Mouse (Mus musculus): Measurements from ENCODE around the gene Kcng4. TPM values are rescaled to one million over a fixed set of nuclear protein-coding genes. Genes with fewer than 3 reads are reported as not detected.

Kcng4 gene
- polyA plus RNA-seq, 1 experiment from 2014 or later, result 0.05 TPM

DNA sequence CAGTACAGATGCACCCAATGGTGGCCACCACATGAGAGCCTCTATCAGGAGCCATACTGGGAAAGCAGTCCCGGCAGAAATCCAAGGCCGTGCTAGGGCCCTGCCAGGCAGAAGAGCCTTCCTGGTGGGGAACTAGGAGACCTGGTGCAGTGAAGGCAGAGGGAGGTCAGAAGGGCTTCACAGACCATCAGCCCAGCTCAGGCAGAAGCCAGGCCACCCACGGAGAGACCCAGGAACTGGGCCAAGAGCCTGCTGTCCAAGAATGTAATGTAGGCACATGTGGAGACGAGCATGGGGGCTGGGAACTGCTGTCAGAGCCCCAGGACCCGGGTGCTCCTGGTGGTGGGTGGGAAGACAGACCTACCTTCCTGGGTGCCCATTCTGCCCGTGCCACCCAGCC is 29.8 kb upstream of the Kcng4 start:
- H3K9me3 ChIP-seq, result no peaks in the 10 kb centered on the region
- no peaks in the 10 kb centered on the region for H3K36me3 ChIP-seq
- H3K27me3 ChIP-seq, result peaks cover 20% of the 10 kb centered on the region
- H3K4me1 ChIP-seq (replicated peaks), result peaks cover 11% of the 10 kb centered on the region
- no peak for ATAC-seq (ENCODE audit: insufficient number of reproducible peaks, insufficient read depth, low FRiP score, low TSS enrichment, low read depth)
- H3K9ac ChIP-seq (replicated peaks), result no peak overlapping the region
- H3K4me3 ChIP-seq (replicated peaks), result no peak overlapping the region
- no peak overlapping the region for H3K27ac ChIP-seq
- WGBS, result 68% methylated on average over 6 of the region's 6 CpGs
- no peak overlapping the region for H3K4me2 ChIP-seq

- ATAC-seq (ENCODE audit: insufficient number of reproducible peaks, insufficient read depth, low FRiP score, low TSS enrichment, low read depth), result no peak
- no peak overlapping the region for H3K27ac ChIP-seq
- no peaks in the 10 kb centered on the region for H3K36me3 ChIP-seq
- H3K27me3 ChIP-seq, result peaks cover 20% of the 10 kb centered on the region
- WGBS, result 64% methylated on average over 11 of the region's 11 CpGs
- no peak overlapping the region for H3K9ac ChIP-seq (replicated peaks)
- no peaks in the 10 kb centered on the region for H3K9me3 ChIP-seq
- no peak overlapping the region for H3K4me3 ChIP-seq (replicated peaks)
- H3K4me2 ChIP-seq, result no peak overlapping the region
- H3K4me1 ChIP-seq (replicated peaks), result peaks cover 11% of the 10 kb centered on the region
Measured at GRCm38 (mm10) chr8:119663440-119663839, 28.0 kb upstream of the Kcng4 start.

GRCm38 (mm10) chr8:119661892-119662291 is 26.4 kb upstream of the Kcng4 start:
- Histone ChIP-seq H3K27me3 (peaks cover 9% of the 10 kb centered on the region), H3K4me3 (replicated peaks) (no peak overlapping the region), H3K4me2 (no peak overlapping the region), H3K9ac (replicated peaks) (no peak overlapping the region), H3K27ac (no peak overlapping the region), H3K9me3 (no peaks in the 10 kb centered on the region), H3K36me3 (no peaks in the 10 kb centered on the region), H3K4me1 (replicated peaks) (peaks cover 11% of the 10 kb centered on the region)
- no peak for ATAC-seq (ENCODE audit: insufficient number of reproducible peaks, insufficient read depth, low FRiP score, low TSS enrichment, low read depth)
- WGBS, result 82% methylated on average over 6 of the region's 6 CpGs

GRCm38 (mm10) chr8:119661081-119661480 is 25.6 kb upstream of the Kcng4 start:
- Histone ChIP-seq H3K27ac (no peak overlapping the region), H3K4me3 (replicated peaks) (no peak overlapping the region), H3K27me3 (peaks cover 3% of the 10 kb centered on the region; the same call in 1 of the 2 replicates), H3K9me3 (no peaks in the 10 kb centered on the region), H3K4me1 (replicated peaks) (peaks cover 7% of the 10 kb centered on the region), H3K36me3 (no peaks in the 10 kb centered on the region), H3K9ac (replicated peaks) (peak overlapping the region; percentile 12; the same call in 1 of the 2 replicates), H3K4me2 (no peak overlapping the region)
- 5% methylated on average over 9 of the region's 9 CpGs for WGBS
- 0 out of 2 replicates have a peak, but pooled peaks have one; percentile 23 for ATAC-seq (ENCODE audit: insufficient number of reproducible peaks, insufficient read depth, low FRiP score, low TSS enrichment, low read depth)

GRCm38 (mm10) chr8:119656709-119657464 is 21.4 kb upstream of the Kcng4 start:
- Histone ChIP-seq H3K4me3 (replicated peaks) (no peak overlapping the region), H3K27me3 (no peaks in the 10 kb centered on the region), H3K27ac (no peak overlapping the region), H3K9ac (replicated peaks) (no peak overlapping the region), H3K4me1 (replicated peaks) (peaks cover 16% of the 10 kb centered on the region), H3K36me3 (no peaks in the 10 kb centered on the region), H3K4me2 (no peak overlapping the region), H3K9me3 (no peaks in the 10 kb centered on the region)
- ATAC-seq (ENCODE audit: insufficient number of reproducible peaks, insufficient read depth, low FRiP score, low TSS enrichment, low read depth), result no peak
- 52% methylated on average over 5 of the region's 5 CpGs for WGBS

DNA sequence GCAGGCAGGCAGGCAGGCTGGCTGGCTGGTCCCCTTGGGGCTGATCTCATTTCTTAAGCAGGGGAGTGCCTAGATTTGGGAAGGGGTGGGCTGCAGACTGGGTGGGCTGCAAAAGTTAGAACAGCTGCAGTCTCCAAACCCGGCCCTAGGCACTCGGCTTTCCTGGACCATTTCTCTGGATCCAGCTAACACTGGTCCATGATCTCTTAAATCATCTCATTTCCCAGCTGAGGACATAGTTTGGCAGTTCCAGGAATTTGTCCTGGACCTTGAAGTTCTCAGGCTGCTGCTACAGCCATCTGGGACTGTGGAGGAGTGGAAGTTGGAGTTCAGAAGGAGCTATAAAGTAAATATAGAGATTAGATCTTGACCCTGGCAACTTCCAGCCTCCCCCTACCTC is 15.8 kb upstream of the Kcng4 start:
- Histone ChIP-seq H3K36me3 (no peaks in the 10 kb centered on the region), H3K27me3 (no peaks in the 10 kb centered on the region), H3K9ac (replicated peaks) (no peak overlapping the region), H3K9me3 (no peaks in the 10 kb centered on the region), H3K4me1 (replicated peaks) (peaks cover 22% of the 10 kb centered on the region), H3K4me2 (no peak overlapping the region), H3K4me3 (replicated peaks) (no peak overlapping the region), H3K27ac (peak overlapping the region; percentile 41; the same call in 1 of the 2 replicates)
- WGBS, result 4% methylated on average over 2 of the region's 2 CpGs
- ATAC-seq (ENCODE audit: insufficient number of reproducible peaks, insufficient read depth, low FRiP score, low TSS enrichment, low read depth), result 0 out of 2 replicates have a peak, but pooled peaks have one; percentile 22

- H3K36me3 ChIP-seq, result no peaks in the 10 kb centered on the region
- no peak overlapping the region for H3K9ac ChIP-seq (replicated peaks)
- no peaks in the 10 kb centered on the region; the same call in 1 of the 2 replicates for H3K27me3 ChIP-seq
- no peak overlapping the region for H3K4me3 ChIP-seq (replicated peaks)
- no peak overlapping the region for H3K27ac ChIP-seq
- WGBS, result 85% methylated on average over 7 of the region's 7 CpGs
- H3K4me1 ChIP-seq (replicated peaks), result peaks cover 22% of the 10 kb centered on the region
- H3K4me2 ChIP-seq, result no peak overlapping the region
- no peak for ATAC-seq (ENCODE audit: insufficient number of reproducible peaks, insufficient read depth, low FRiP score, low TSS enrichment, low read depth)
- no peaks in the 10 kb centered on the region for H3K9me3 ChIP-seq
Measured at GRCm38 (mm10) chr8:119646846-119647245, 11.4 kb upstream of the Kcng4 start.

- WGBS, result 72% methylated on average over 3 of the region's 3 CpGs
- ATAC-seq (ENCODE audit: insufficient number of reproducible peaks, insufficient read depth, low FRiP score, low TSS enrichment, low read depth), result no peak
- no peaks in the 10 kb centered on the region; the same call in 1 of the 2 replicates for H3K27me3 ChIP-seq
Measured at GRCm38 (mm10) chr8:119646197-119646596, 10.7 kb upstream of the Kcng4 start.

GRCm38 (mm10) chr8:119644981-119645597 is 9.6 kb upstream of the Kcng4 start:
- Histone ChIP-seq H3K27ac (no peak overlapping the region), H3K9ac (replicated peaks) (no peak overlapping the region), H3K4me1 (replicated peaks) (peaks cover 11% of the 10 kb centered on the region; the same call in 1 of the 2 replicates), H3K4me3 (replicated peaks) (no peak overlapping the region), H3K36me3 (no peaks in the 10 kb centered on the region), H3K27me3 (no peaks in the 10 kb centered on the region; the same call in 1 of the 2 replicates), H3K9me3 (no peaks in the 10 kb centered on the region), H3K4me2 (no peak overlapping the region)
- 63% methylated on average over 18 of the region's 18 CpGs for WGBS
- ATAC-seq (ENCODE audit: insufficient number of reproducible peaks, insufficient read depth, low FRiP score, low TSS enrichment, low read depth), result no peak

More at GRCm38 (mm10) chr8:119646197-119646596, 10.7 kb upstream of the Kcng4 start:
- no peak overlapping the region for H3K4me2 ChIP-seq
- H3K36me3 ChIP-seq, result no peaks in the 10 kb centered on the region
- no peaks in the 10 kb centered on the region for H3K9me3 ChIP-seq
- H3K9ac ChIP-seq (replicated peaks), result no peak overlapping the region
- H3K4me3 ChIP-seq (replicated peaks), result no peak overlapping the region
- H3K4me1 ChIP-seq (replicated peaks), result peaks cover 16% of the 10 kb centered on the region; the same call in 1 of the 2 replicates
- no peak overlapping the region for H3K27ac ChIP-seq

DNA sequence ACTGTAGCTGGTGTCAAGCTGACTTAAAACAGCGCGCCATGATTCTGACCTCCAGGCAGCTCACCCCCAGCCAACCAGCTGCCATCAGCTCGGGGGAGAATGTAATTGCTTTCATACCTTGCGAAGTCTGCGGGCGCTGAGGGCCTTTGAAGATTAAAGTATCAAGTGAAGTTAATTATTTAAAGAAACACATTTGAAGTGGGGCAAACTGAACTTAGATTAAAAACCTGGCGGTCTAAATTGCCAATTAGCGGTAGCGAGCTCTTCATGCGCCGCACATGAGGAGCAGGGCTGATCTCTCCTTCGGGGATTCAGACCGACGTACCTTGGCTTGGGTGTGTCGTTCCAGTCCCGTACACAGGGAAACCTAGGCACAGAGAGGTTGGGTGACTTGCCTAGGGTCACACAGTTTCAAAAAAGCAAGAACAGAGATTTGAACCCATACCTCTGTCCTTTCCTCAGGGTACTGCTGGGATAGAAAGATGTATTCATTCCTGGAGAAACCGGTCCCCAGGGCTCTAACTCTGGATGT is 9.0 kb upstream of the Kcng4 start:
- H3K4me3 ChIP-seq (replicated peaks), result no peak overlapping the region

GRCm38 (mm10) chr8:119642960-119643359 is 7.5 kb upstream of the Kcng4 start:
- Histone ChIP-seq H3K9me3 (no peaks in the 10 kb centered on the region), H3K27ac (no peak overlapping the region)
- WGBS, result 94% methylated on average over 1 of the region's 1 CpGs

More for the DNA sequence above, 9.0 kb upstream of the Kcng4 start:
- no peak overlapping the region for H3K4me2 ChIP-seq
- H3K9me3 ChIP-seq, result no peaks in the 10 kb centered on the region
- H3K4me1 ChIP-seq (replicated peaks), result peaks cover 10% of the 10 kb centered on the region; the same call in 1 of the 2 replicates
- no peak for ATAC-seq (ENCODE audit: insufficient number of reproducible peaks, insufficient read depth, low FRiP score, low TSS enrichment, low read depth)
- no peak overlapping the region for H3K9ac ChIP-seq (replicated peaks)
- no peak overlapping the region for H3K27ac ChIP-seq
- no peaks in the 10 kb centered on the region for H3K36me3 ChIP-seq
- WGBS, result 49% methylated on average over 17 of the region's 17 CpGs
- H3K27me3 ChIP-seq, result no peaks in the 10 kb centered on the region; the same call in 1 of the 2 replicates

More at GRCm38 (mm10) chr8:119642960-119643359, 7.5 kb upstream of the Kcng4 start:
- Histone ChIP-seq H3K27me3 (no peaks in the 10 kb centered on the region; the same call in 1 of the 2 replicates), H3K4me3 (replicated peaks) (no peak overlapping the region), H3K9ac (replicated peaks) (no peak overlapping the region), H3K4me2 (no peak overlapping the region), H3K4me1 (replicated peaks) (peaks cover 10% of the 10 kb centered on the region; the same call in 1 of the 2 replicates), H3K36me3 (no peaks in the 10 kb centered on the region)
- no peak for ATAC-seq (ENCODE audit: insufficient number of reproducible peaks, insufficient read depth, low FRiP score, low TSS enrichment, low read depth)

All from limb, embryonic 12.5 days (tissue).